Mouse (Mus musculus) forebrain, embryonic 15.5 days (tissue): ENCODE results near the gene Tmem115. TPM values are rescaled to one million over a fixed set of nuclear protein-coding genes. Genes with fewer than 3 reads are reported as not detected.
"Not testable (repeated sequence)": the region's sequence is repeated elsewhere in the genome, so short reads cannot be mapped to it uniquely, and the experiment has no call there.

Experiments used
- ATAC-seq: fragments of 200-750 bp; cut with Nextera tagmentation; replicated peaks from 2 replicates; pipeline ENCODE4 v1.8.0; 2017; ENCODE audit warnings: mild to moderate bottlenecking, moderate TSS enrichment, moderate library complexity
- H3K27ac ChIP-seq: fragments of 300-500 bp; sonication (generic); replicated peaks from 2 replicates; pipeline ENCODE4 v1.5.1; 2015; ENCODE audit warnings: mild to moderate bottlenecking, inconsistent platforms
- H3K27me3 ChIP-seq: fragments of 300-500 bp; sonication (generic); 2 replicates; pipeline ENCODE4 v1.6.1; 2015; ENCODE audit warnings: inconsistent platforms
- H3K36me3 ChIP-seq: fragments of 300-500 bp; sonication (generic); 2 replicates; pipeline ENCODE4 v1.6.1; 2015; ENCODE audit warnings: mild to moderate bottlenecking, inconsistent platforms
- H3K4me1 ChIP-seq: fragments of 300-500 bp; sonication (generic); 2 replicates; pipeline ENCODE4 v1.6.1; 2015; ENCODE audit warnings: inconsistent platforms
- H3K4me2 ChIP-seq: fragments of 300-500 bp; sonication (generic); replicated peaks from 2 replicates; pipeline ENCODE4 v1.6.1; 2015; ENCODE audit warnings: mild to moderate bottlenecking, inconsistent platforms
- H3K4me3 ChIP-seq: fragments of 300-500 bp; sonication (generic); 2 replicates; pipeline ENCODE4 v1.5.1; 2015; ENCODE audit warnings: mild to moderate bottlenecking, inconsistent platforms
- H3K9ac ChIP-seq: fragments of 300-500 bp; sonication (generic); replicated peaks from 2 replicates; pipeline ENCODE4 v1.6.1; 2015; ENCODE audit warnings: mild to moderate bottlenecking, inconsistent platforms
- H3K9me3 ChIP-seq: fragments of 300-500 bp; sonication (generic); 2 replicates; pipeline ENCODE4 v1.6.1; 2016; ENCODE audit warnings: inconsistent platforms
- WGBS: fragments of 180-500 bp; shearing (Covaris S2); methylation state at CpG from one replicate; pipeline ENCODE4 v1.1.7; 2015; ENCODE audit warnings: mixed read lengths; 5-methylcytosine and 5-hydroxymethylcytosine counted together
- polyA plus RNA-seq: library from polyadenylated mRNA; unstranded; fragments of >200 nt; fragmentation: Nextera tagmentation; extraction: Ambion mirVana; gene quantifications from 2 replicates; pipeline ENCODE4 v1.2.1, GENCODE M21; 2015

Gene Tmem115
- polyA plus RNA-seq, 1 experiment from 2014 or later, result 45.8 TPM

DNA sequence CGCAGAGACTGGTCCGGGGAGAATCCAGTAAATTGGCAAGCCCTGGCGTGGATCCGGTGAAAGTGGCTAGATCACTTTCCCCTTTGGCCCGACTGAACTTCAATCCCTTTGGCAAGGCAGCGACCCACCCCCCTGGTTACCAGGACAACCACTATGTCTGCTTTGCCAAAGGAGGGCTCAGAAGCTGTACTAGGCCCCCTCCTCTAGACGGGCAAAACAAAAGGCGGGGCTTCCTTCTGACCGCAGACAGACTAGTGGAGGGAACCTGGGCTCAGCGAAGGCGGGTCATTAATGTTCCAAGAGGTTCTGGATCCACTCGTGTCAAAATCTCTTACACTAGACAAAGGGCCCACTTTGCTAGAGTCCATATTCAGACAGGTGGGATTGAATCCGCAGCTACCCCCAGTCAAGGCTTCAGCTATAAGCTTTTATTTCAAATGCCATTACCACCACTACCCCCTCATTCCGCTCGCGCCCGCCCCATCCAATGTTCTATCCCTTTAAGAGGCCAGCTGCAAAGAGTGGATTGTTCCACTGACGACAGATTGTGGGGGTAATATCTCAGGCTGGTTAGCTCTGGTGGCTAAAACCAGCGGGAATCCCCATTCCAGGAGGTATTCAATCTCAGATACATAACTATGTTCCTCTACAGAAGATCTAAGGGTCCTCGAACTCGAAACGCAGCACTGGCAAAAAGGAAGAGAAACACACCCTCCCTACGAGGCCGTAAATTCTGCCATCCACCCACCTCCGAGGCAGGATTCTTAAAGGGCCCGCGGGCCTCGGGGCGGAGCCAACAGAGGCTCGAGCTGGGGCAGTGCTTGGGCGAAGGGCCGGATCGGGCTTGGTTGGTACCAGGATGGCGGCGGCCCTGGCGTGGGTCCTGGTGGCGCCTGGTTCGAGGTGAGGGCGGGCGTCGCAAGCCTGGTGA is 34.9 kb downstream of the Tmem115 start:
- Histone ChIP-seq H3K36me3 (peaks cover 46% of the 10 kb centered on the region), H3K9me3 (no peaks in the 10 kb centered on the region), H3K27me3 (no peaks in the 10 kb centered on the region), H3K4me3 (peak overlapping the region; percentile 83), H3K27ac (peak overlapping the region; percentile 92), H3K4me1 (peaks cover 55% of the 10 kb centered on the region), H3K9ac (peak overlapping the region; percentile 75), H3K4me2 (peak overlapping the region; percentile 82)
- WGBS, result under 1% methylated on average over 41 of the region's 41 CpGs
- ATAC-seq, result peak; percentile 90

DNA sequence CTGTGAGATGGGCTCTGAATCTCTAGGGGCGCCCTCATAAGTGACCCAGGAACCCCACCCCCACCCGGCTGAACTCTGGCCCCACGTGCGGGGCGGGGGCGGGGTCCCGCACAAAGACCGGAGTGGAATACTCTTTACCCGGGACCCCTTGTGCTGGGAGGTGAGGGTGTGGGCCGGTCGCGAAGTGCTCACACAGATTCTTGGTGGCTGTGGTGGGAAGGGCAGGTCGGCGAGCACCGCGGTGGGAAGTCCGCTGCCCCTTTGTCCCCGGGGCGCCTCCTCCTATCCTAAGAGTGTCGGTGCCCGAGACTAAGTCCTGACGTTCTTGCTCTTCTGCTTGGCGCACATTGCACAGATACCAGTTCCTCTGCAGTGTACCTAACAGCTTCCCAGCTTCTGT is 35.5 kb downstream of the Tmem115 start:
- H3K36me3 ChIP-seq, result peaks cover 49% of the 10 kb centered on the region
- peak; percentile 17; the same call in 1 of the 2 replicates for ATAC-seq
- peaks cover 48% of the 10 kb centered on the region for H3K4me1 ChIP-seq
- no peaks in the 10 kb centered on the region for H3K27me3 ChIP-seq
- peak overlapping the region; percentile 82 for H3K4me2 ChIP-seq
- H3K9ac ChIP-seq, result peak overlapping the region; percentile 75
- H3K9me3 ChIP-seq, result no peaks in the 10 kb centered on the region
- H3K27ac ChIP-seq, result peak overlapping the region; percentile 92
- H3K4me3 ChIP-seq, result peak overlapping the region; percentile 83
- under 1% methylated on average over 23 of the region's 23 CpGs for WGBS

DNA sequence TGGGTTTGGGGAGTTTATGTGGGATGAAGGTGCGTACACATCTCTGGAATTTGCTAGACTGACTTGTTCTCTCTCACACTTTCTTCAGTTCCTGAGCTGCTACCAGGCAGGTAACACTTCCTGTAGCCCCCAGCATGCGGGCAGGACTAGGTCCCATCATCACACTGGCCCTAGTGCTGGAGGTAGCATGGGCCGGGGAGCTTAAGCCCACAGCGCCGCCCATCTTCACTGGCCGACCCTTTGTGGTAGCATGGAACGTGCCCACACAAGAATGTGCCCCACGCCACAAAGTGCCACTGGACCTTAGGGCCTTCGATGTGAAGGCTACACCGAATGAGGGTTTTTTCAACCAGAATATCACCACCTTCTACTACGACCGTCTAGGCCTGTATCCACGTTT is 36.3 kb downstream of the Tmem115 start:
- Histone ChIP-seq H3K4me1 (peaks cover 45% of the 10 kb centered on the region), H3K27me3 (no peaks in the 10 kb centered on the region), H3K9me3 (no peaks in the 10 kb centered on the region), H3K9ac (peak overlapping the region; percentile 75), H3K4me3 (peak overlapping the region; percentile 83), H3K36me3 (peaks cover 49% of the 10 kb centered on the region), H3K27ac (peak overlapping the region; percentile 92), H3K4me2 (peak overlapping the region; percentile 82)
- ATAC-seq, result no peak
- 38% methylated on average over 13 of the region's 13 CpGs for WGBS

DNA sequence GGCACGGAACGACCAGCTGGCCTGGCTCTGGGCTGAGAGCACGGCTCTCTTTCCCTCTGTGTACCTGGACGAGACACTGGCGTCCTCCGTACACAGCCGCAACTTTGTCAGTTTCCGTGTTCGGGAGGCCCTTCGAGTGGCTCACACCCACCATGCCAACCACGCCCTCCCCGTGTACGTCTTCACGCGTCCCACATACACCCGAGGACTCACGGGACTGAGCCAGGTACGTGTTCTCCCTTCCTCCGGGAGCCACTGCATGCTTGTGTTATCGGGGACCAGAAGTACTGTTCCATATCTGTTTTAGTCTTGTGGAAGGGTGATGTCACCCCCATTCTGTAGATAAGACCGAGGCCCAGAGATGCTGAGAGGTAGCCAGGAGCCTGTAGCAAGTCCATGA is 37.1 kb downstream of the Tmem115 start:
- Histone ChIP-seq H3K4me3 (peak overlapping the region; percentile 83), H3K36me3 (peaks cover 43% of the 10 kb centered on the region), H3K9ac (0 out of 2 replicates have a peak overlapping the region, but pooled peaks have one; percentile 5), H3K4me2 (peak overlapping the region; percentile 82), H3K27ac (no peak overlapping the region), H3K4me1 (peaks cover 43% of the 10 kb centered on the region), H3K9me3 (no peaks in the 10 kb centered on the region), H3K27me3 (no peaks in the 10 kb centered on the region)
- ATAC-seq, result no peak
- 93% methylated on average over 21 of the region's 21 CpGs for WGBS

DNA sequence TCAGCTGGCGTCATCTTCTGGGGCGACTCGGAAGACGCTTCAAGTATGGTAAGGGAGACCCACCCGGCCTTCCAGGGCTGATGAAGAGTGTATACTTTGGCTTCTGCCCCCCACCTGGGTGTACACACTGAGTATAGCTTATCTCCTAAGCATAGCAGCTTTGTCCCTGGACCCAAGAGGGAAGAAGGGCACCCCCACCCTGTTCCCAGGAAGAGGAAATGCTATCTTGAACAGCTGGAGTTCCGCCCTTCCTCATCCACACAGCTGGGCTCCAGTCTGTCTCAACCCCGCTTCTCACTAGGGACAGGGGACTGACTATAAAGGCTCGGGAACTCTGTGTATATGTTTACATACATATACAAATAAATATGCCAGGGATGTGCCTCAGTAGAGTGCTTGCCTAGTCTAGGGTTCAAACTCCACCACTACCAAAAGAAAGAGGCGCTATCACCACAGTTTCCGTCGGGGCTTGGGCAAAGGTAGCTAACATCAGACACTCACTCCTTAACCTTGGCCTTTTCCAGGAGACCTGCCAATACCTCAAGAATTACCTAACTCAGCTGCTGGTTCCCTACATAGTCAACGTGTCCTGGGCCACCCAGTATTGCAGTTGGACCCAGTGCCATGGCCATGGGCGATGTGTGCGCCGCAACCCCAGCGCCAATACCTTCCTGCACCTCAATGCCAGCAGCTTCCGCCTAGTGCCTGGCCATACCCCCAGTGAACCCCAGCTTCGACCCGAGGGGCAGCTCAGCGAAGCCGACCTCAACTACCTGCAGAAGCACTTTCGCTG is 38.0 kb downstream of the Tmem115 start:
- ATAC-seq, result no peak

DNA sequence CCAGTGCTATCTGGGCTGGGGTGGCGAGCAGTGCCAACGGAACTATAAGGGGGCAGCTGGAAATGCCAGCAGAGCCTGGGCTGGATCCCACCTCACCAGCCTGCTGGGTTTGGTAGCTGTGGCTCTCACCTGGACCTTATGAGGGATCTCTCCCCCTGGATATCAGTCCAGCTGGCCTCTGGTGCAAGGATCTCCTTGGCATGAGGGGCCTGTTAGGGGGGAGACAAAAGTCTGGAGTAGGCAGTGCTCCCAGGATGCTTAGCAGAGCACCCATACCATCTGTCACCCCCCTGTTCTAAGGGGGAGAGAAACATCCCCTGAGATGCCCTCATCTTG is 38.5 kb downstream of the Tmem115 start:
- WGBS, result 96% methylated on average over 2 of the region's 2 CpGs

More for the DNA sequence above, 38.0 kb downstream of the Tmem115 start:
- Histone ChIP-seq H3K27ac (no peak overlapping the region), H3K4me3 (no peak overlapping the region), H3K36me3 (peaks cover 41% of the 10 kb centered on the region), H3K27me3 (no peaks in the 10 kb centered on the region), H3K4me1 (peaks cover 44% of the 10 kb centered on the region), H3K4me2 (peak overlapping the region; percentile 82), H3K9me3 (no peaks in the 10 kb centered on the region), H3K9ac (no peak overlapping the region)
- 92% methylated on average over 22 of the region's 22 CpGs for whole genome bisulfite sequencing

DNA sequence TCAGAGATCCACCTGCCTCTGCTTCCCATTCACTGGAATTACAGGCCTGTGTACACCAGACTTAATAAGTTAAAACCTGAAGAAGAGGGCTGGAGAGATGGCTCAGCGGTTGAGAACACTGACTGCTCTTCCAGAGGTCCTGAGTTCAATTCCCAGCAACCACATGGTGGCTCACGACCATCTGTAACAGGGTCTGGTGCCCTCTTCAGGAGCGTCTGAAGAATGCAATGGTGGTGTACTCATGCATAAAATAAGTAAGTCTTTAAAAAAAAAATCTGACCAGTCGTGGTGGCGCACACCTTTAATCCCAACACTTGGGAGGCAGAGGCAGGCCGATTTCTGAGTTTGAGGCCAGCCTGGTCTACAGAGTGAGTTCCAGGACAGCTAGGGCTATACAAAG is 40.0 kb downstream of the Tmem115 start:
- ATAC-seq, H3K4me3 ChIP-seq, H3K9me3 ChIP-seq, H3K27ac ChIP-seq, H3K4me2 ChIP-seq, H3K9ac ChIP-seq, H3K27me3 ChIP-seq: not testable (repeated sequence)
- WGBS, result 89% methylated on average over 6 of the region's 6 CpGs
- H3K4me1 ChIP-seq, result peaks cover 37% of the 10 kb centered on the region
- peaks cover 41% of the 10 kb centered on the region for H3K36me3 ChIP-seq

More for the DNA sequence above, 38.5 kb downstream of the Tmem115 start:
- Histone ChIP-seq H3K9ac (no peak overlapping the region), H3K4me3 (no peak overlapping the region), H3K27me3 (no peaks in the 10 kb centered on the region), H3K36me3 (peaks cover 41% of the 10 kb centered on the region), H3K9me3 (no peaks in the 10 kb centered on the region), H3K4me1 (peaks cover 47% of the 10 kb centered on the region), H3K27ac (no peak overlapping the region), H3K4me2 (no peak overlapping the region)
- ATAC-seq, result no peak

DNA sequence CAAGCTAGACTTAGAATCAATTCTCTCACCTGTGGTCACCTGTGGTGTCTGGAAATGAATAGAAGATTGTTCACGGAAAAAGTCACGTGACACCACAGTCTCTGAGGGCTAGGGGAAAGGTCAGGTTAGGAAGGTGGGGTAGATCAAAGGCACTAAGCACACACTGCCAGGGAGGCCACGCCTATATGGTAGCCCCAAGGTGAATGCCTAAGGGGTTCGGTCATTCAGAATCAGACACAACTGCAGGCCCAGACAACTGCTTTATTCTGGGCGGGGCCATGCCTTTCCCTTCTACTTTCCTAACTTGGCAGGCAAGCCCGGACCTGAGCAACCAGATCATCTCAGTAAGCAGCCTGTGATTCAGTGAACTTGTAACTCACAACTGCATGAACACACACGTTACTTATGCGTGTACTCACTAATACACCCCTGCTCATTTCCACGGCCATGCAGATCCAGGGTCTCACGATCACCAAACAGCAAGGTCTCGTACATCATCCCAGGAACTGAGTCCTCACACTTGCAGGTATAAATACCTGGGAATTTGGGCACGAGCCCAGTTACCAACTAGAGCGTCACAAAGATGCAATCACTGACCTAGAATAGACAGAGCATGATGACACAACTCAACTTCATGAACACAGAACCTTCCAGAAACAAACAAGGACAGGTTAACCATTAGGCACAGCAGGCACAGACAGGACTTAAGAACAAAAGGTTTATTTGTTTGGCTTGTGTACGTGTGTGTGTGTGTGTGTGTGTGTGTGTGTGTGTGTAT is 42.0 kb downstream of the Tmem115 start:
- Histone ChIP-seq H3K4me3 (no peak overlapping the region), H3K9me3 (no peaks in the 10 kb centered on the region), H3K9ac (no peak overlapping the region), H3K36me3 (peaks cover 38% of the 10 kb centered on the region), H3K4me2 (no peak overlapping the region), H3K27ac (peak overlapping the region; percentile 66), H3K27me3 (no peaks in the 10 kb centered on the region), H3K4me1 (peaks cover 40% of the 10 kb centered on the region)
- WGBS, result 88% methylated on average over 14 of the region's 14 CpGs
- no peak for ATAC-seq

DNA sequence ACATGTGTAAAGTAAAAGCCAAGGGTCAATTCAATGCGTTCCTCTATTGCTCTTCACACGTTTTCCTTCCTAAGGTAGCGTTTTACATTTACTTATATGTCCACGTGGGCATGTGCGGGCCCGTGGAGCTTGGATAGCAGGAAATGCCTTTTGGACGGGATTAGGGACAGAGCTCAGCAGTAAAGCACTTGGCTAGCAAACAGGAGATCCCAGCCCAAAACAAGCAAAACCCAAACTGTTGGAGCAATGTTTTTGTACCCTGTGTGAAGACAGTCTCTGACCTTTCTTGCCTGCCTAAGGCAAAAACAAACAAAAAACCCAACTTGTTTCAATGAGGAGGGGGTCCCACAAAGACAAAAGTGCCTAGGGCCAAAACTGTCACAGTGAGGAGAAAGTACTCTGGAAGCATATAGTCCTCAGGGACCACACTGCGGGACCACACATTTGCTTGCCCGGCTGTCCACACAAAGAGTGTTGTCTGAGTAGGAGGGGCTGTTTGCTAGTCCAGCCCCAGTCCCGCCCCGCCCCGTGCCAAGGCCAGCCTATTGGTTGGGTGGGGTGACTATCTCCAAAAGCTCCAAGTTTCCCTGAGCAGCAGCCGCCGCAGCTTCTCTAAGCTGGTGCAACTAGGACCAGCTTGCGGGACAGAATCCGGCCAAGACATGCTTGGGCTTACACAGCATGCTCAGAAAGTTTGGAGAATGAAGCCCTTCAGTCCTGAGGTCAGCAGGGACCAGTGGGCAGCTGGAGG is 42.8 kb downstream of the Tmem115 start, which contains the start of gene Hyal1:
TSS of gene Hyal1 (plus strand) at position 571 of the 751 bp plus-strand sequence.
- H3K4me1 ChIP-seq, result peaks cover 40% of the 10 kb centered on the region
- peak within 1 kb of the TSS; percentile 32; the same call in 1 of the 2 replicates for H3K9ac ChIP-seq
- H3K9me3 ChIP-seq, result no peaks in the 10 kb centered on the region
- ATAC-seq, result peak; percentile 36
- H3K4me2 ChIP-seq, result peak within 1 kb of the TSS; percentile 28
- H3K27me3 ChIP-seq, result no peaks in the 10 kb centered on the region
- peak within 1 kb of the TSS; percentile 29 for H3K4me3 ChIP-seq
- WGBS, result 28% methylated on average over 16 of the region's 16 CpGs
- H3K36me3 ChIP-seq, result peaks cover 31% of the 10 kb centered on the region
- H3K27ac ChIP-seq, result peak within 1 kb of the TSS; percentile 66

DNA sequence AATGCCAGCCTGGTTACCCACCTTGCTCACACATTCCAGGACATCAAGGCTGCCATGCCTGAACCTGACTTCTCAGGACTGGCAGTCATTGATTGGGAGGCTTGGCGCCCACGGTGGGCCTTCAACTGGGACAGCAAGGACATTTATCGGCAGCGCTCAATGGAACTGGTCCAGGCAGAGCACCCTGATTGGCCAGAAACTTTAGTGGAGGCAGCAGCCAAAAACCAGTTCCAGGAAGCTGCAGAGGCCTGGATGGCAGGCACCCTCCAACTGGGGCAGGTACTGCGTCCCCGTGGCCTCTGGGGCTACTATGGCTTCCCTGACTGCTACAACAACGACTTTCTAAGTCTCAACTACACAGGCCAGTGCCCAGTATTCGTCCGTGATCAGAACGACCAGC is 44.1 kb downstream of the Tmem115 start:
- Histone ChIP-seq H3K9me3 (no peaks in the 10 kb centered on the region), H3K36me3 (peaks cover 18% of the 10 kb centered on the region), H3K27ac (no peak overlapping the region), H3K9ac (no peak overlapping the region), H3K27me3 (no peaks in the 10 kb centered on the region), H3K4me3 (no peak overlapping the region), H3K4me1 (peaks cover 39% of the 10 kb centered on the region), H3K4me2 (no peak overlapping the region)
- 93% methylated on average over 10 of the region's 10 CpGs for WGBS
- ATAC-seq, result no peak

DNA sequence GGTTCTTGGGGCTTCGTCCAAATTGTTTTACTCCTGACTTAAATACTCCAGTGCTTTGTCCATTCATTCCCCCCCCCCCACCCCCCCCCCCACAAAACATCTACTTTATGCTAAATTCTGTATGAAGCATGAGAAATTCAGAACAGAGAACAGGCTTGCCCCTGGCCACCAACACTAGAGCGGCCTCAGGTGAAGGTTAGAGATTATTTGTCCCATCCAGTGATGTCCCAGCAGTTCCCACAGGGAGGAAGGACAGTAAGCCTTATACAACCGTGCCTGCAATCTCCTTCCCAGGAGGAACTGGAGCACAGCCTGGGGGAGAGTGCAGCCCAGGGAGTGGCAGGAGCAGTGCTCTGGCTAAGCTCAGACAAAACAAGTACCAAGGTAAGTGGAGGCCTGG is 44.8 kb downstream of the Tmem115 start, which contains the start of gene Naa80:
TSS of gene Naa80 (plus strand) at position 301 of the 400 bp plus-strand sequence.
- 86% methylated on average over 3 of the region's 3 CpGs for WGBS
- peaks cover 39% of the 10 kb centered on the region for H3K4me1 ChIP-seq
- H3K27me3 ChIP-seq, result no peaks in the 10 kb centered on the region
- no peak for ATAC-seq
- H3K4me2 ChIP-seq, result peak within 1 kb of the TSS; percentile 81; the same call in 1 of the 2 replicates
- H3K4me3 ChIP-seq, result no peak within 1 kb of the TSS
- H3K36me3 ChIP-seq, result peaks cover 12% of the 10 kb centered on the region
- H3K9me3 ChIP-seq, result no peaks in the 10 kb centered on the region
- peak within 1 kb of the TSS; percentile 90 for H3K27ac ChIP-seq
- no peak within 1 kb of the TSS for H3K9ac ChIP-seq
